11 mouse cellular contexts compared by ENCODE assay signal in genomic region chr11:59176921-59177320, GRCm38 (mm10). TPM values are rescaled to one million over a fixed set of nuclear protein-coding genes. Genes with fewer than 3 reads are reported as not detected.
DNase-seq lines count a peak whose midpoint lies in the region; ATAC-seq and TF ChIP-seq lines count a peak whose summit lies in the region.
"Had no signal": no experiment of that assay in that cellular context is flagged by ENCODE, and none has a peak within 500 bp of the region (broad histone marks: within the 10 kb centered on the region; RNA-seq: fewer than 3 reads in every experiment).

No protein-coding gene starts in this region.

- H3K4me2 ChIP-seq in liver, embryonic 13.5 days = no peak overlapping the region
- no peak overlapping the region for H3K4me2 ChIP-seq in liver, postnatal 0 days (ENCODE audit: low read depth, low read length)
- H3K4me2 ChIP-seq in embryonic facial prominence, embryonic 11.5 days (ENCODE audit: low read depth, low read length) = peak overlapping the region; percentile 7; the same call in 1 of the 2 replicates
- H3K4me2 ChIP-seq in limb, embryonic 14.5 days (replicated peaks; ENCODE audit: low read depth, low read length, severe bottlenecking) = peak overlapping the region; percentile 37; the same call in 1 of the 2 replicates

- no peak for TF ChIP-seq CTCF in liver, postnatal 0 days (IDR thresholded peaks at IDR 0.05; ENCODE audit: low read depth)

- no peak for TF ChIP-seq EP300 in liver, postnatal 0 days (IDR thresholded peaks at IDR 0.05; ENCODE audit: low read depth)

- H3K9ac ChIP-seq in liver, embryonic 13.5 days = no peak overlapping the region
- no peak overlapping the region for H3K9ac ChIP-seq in liver, postnatal 0 days (replicated peaks)
- no peak overlapping the region for H3K9ac ChIP-seq in embryonic facial prominence, embryonic 11.5 days (replicated peaks; ENCODE audit: low read length)
- H3K9ac ChIP-seq in limb, embryonic 14.5 days (ENCODE audit: low read depth, low read length, severe bottlenecking) = 0 out of 2 replicates have a peak overlapping the region, but pooled peaks have one; percentile 16

- peak overlapping the region; percentile 50 for H3K4me3 ChIP-seq in heart, embryonic 10.5 days
- H3K4me3 ChIP-seq in liver, embryonic 13.5 days (replicated peaks) = 0 out of 2 replicates have a peak overlapping the region, but pooled peaks have one; percentile 1
- H3K4me3 ChIP-seq in liver, postnatal 0 days (ENCODE audit: low read depth, low read length) = no peak overlapping the region
- H3K4me3 ChIP-seq in embryonic facial prominence, embryonic 11.5 days (ENCODE audit: low read depth, low read length) = no peak overlapping the region
- peak overlapping the region; percentile 28 for H3K4me3 ChIP-seq in limb, embryonic 14.5 days (replicated peaks; ENCODE audit: low read length)

- TF ChIP-seq POLR2A in limb, embryonic 14.5 days (IDR thresholded peaks at IDR 0.05; ENCODE audit: borderline replicate concordance, extremely low read depth, insufficient read depth, insufficient read length) = no peak

- intact Hi-C loops in heart, postnatal 10 days (cut with DNase I) = no loop called here
- intact Hi-C loops in left cerebral cortex, postnatal 25 days (cut with DNase I) = no loop called here

- 8% methylated on average over 34 of the region's 34 CpGs for WGBS in heart, embryonic 10.5 days
- WGBS in liver, embryonic 13.5 days (ENCODE audit: insufficient replicate concordance) = 10% methylated on average over 34 of the region's 34 CpGs
- WGBS in liver, postnatal 0 days (ENCODE audit: insufficient replicate concordance) = 11% methylated on average over 30 of the region's 34 CpGs
- WGBS in embryonic facial prominence, embryonic 11.5 days = 7% methylated on average over 29 of the region's 34 CpGs
- 13% methylated on average over 29 of the region's 34 CpGs for WGBS in limb, embryonic 14.5 days

- H3K4me1 ChIP-seq in heart, embryonic 10.5 days = peaks cover 26% of the 10 kb centered on the region
- peaks cover 13% of the 10 kb centered on the region; the same call in 1 of the 2 replicates for H3K4me1 ChIP-seq in liver, embryonic 13.5 days (replicated peaks)
- peaks cover 6% of the 10 kb centered on the region; the same call in 1 of the 2 replicates for H3K4me1 ChIP-seq in liver, postnatal 0 days (ENCODE audit: insufficient read depth)
- H3K4me1 ChIP-seq in embryonic facial prominence, embryonic 11.5 days (ENCODE audit: control insufficient read depth, insufficient read depth, low read length) = 0 out of 2 replicates have a peak, but pooled peaks cover 2% of the 10 kb centered on the region
- no peaks in the 10 kb centered on the region for H3K4me1 ChIP-seq in limb, embryonic 14.5 days (ENCODE audit: control insufficient read depth, insufficient read depth, low read length)

- peak overlapping the region; percentile 18; the same call in 1 of the 2 replicates for H3K27ac ChIP-seq in heart, embryonic 10.5 days
- no peak overlapping the region for H3K27ac ChIP-seq in liver, embryonic 13.5 days
- no peak overlapping the region for H3K27ac ChIP-seq in liver, postnatal 0 days (ENCODE audit: low read depth)
- no peak overlapping the region for H3K27ac ChIP-seq in embryonic facial prominence, embryonic 11.5 days (replicated peaks; ENCODE audit: low read depth, low read length)
- H3K27ac ChIP-seq in limb, embryonic 14.5 days (replicated peaks; ENCODE audit: low read depth, low read length) = no peak overlapping the region

- no peaks in the 10 kb centered on the region for H3K36me3 ChIP-seq in heart, embryonic 10.5 days
- H3K36me3 ChIP-seq in liver, embryonic 13.5 days = no peaks in the 10 kb centered on the region
- no peaks in the 10 kb centered on the region for H3K36me3 ChIP-seq in liver, postnatal 0 days (replicated peaks; ENCODE audit: insufficient read depth, low read length)
- no peaks in the 10 kb centered on the region for H3K36me3 ChIP-seq in embryonic facial prominence, embryonic 11.5 days (replicated peaks; ENCODE audit: control insufficient read depth, insufficient read depth, low read depth, low read length)
- no peaks in the 10 kb centered on the region for H3K36me3 ChIP-seq in limb, embryonic 14.5 days (ENCODE audit: control insufficient read depth, insufficient read depth, low read length)

- ATAC-seq in liver, embryonic 13.5 days (ENCODE audit: low read depth) = no peak
- ATAC-seq in liver, postnatal 0 days = no peak
- ATAC-seq in embryonic facial prominence, embryonic 11.5 days (replicated peaks; ENCODE audit: insufficient number of reproducible peaks, low FRiP score, low TSS enrichment, low read depth) = no peak
- ATAC-seq in limb, embryonic 14.5 days (ENCODE audit: low FRiP score, low read depth) = no peak
- ATAC-seq: inflammation-experienced regulatory T-cells, adult 6 months had no signal

- H3K27me3 ChIP-seq in heart, embryonic 10.5 days (ENCODE audit: insufficient read depth, poor library complexity, severe bottlenecking) = peaks cover 83% of the 10 kb centered on the region
- peaks cover 87% of the 10 kb centered on the region for H3K27me3 ChIP-seq in liver, embryonic 13.5 days
- H3K27me3 ChIP-seq in liver, postnatal 0 days (ENCODE audit: insufficient read depth, low read length) = peaks cover 46% of the 10 kb centered on the region
- peaks cover 43% of the 10 kb centered on the region for H3K27me3 ChIP-seq in embryonic facial prominence, embryonic 11.5 days (ENCODE audit: control insufficient read depth, insufficient read depth, low read length)
- H3K27me3 ChIP-seq in limb, embryonic 14.5 days (ENCODE audit: control insufficient read depth, insufficient read depth, low read length) = peaks cover 59% of the 10 kb centered on the region

- no peak for DNase-seq in heart, embryonic 10.5 days (ENCODE audit: low spot score)
- no peak for DNase-seq in heart, postnatal 10 days
- DNase-seq in liver, embryonic 13.5 days = no peak
- DNase-seq in liver, postnatal 0 days = no peak
- no peak for DNase-seq in embryonic facial prominence, embryonic 11.5 days (ENCODE audit: low spot score)
- no peak for DNase-seq in limb, embryonic 14.5 days (ENCODE audit: low spot score)
- no peak for DNase-seq in left cerebral cortex, postnatal 25 days (ENCODE audit: low spot score in 2 of 2)
- no peak for DNase-seq in embryo, embryonic 11 days
- DNase-seq: retina, postnatal 1 day had no signal

- no peaks in the 10 kb centered on the region for H3K9me3 ChIP-seq in heart, embryonic 10.5 days
- no peaks in the 10 kb centered on the region for H3K9me3 ChIP-seq in liver, embryonic 13.5 days (replicated peaks)
- H3K9me3 ChIP-seq in liver, postnatal 0 days (ENCODE audit: low read length) = no peaks in the 10 kb centered on the region
- H3K9me3 ChIP-seq in embryonic facial prominence, embryonic 11.5 days (replicated peaks; ENCODE audit: control insufficient read depth, low read length) = no peaks in the 10 kb centered on the region
- H3K9me3 ChIP-seq in limb, embryonic 14.5 days (ENCODE audit: control insufficient read depth, low read length) = no peaks in the 10 kb centered on the region

RNA-seq across cellular contexts. Expression of gene Gjc2, which starts 6.1 kb away (rescaled TPM):
- polyA plus RNA-seq in heart, embryonic 10.5 days (2016; fragmentation: Nextera tagmentation; extraction: Ambion mirVana) = not detected in 2 replicates
- 1 to 10 TPM; 1.7 to 1.8 TPM for total RNA-seq in heart, postnatal 10 days (2021)
- 0.05 and 0.07 TPM in 2 replicates for polyA plus RNA-seq in liver, embryonic 13.5 days (2015; fragmentation: Nextera tagmentation; extraction: Ambion mirVana)
- 0.29 and 0.37 TPM in 2 replicates for polyA plus RNA-seq in liver, postnatal 0 days (2015; fragmentation: Nextera tagmentation; extraction: Ambion mirVana)
- 0.15 TPM in 1 of 2 replicates, not detected in the other for polyA plus RNA-seq in embryonic facial prominence, embryonic 11.5 days (2014; fragmentation: Nextera tagmentation; extraction: Ambion mirVana)
- polyA plus RNA-seq in limb, embryonic 14.5 days (2012; rRNA removed) = 0.78 and 1.2 TPM in 2 replicates
- 0.36 and 0.70 TPM in 2 replicates for polyA plus RNA-seq in limb, embryonic 14.5 days (2014; fragmentation: Nextera tagmentation; extraction: Ambion mirVana)
- 10 to 100 TPM in 1 of 2 experiments, 1 to 10 TPM in 1; 9.8 to 12.2 TPM for total RNA-seq in left cerebral cortex, postnatal 25 days (2021)
- total RNA-seq: common myeloid progenitor, adult 5-6 weeks had no signal
- polyA plus RNA-seq: inflammation-experienced regulatory T-cells, adult 6 months had no signal

RNA-seq across cellular contexts. Expression of gene Iba57, which starts 13.4 kb away (rescaled TPM):
- polyA plus RNA-seq in heart, embryonic 10.5 days (2016; fragmentation: Nextera tagmentation; extraction: Ambion mirVana) = 7.8 and 9.2 TPM in 2 replicates
- total RNA-seq in heart, postnatal 10 days (2021) = 10 to 100 TPM; 14.6 to 16.8 TPM
- polyA plus RNA-seq in liver, embryonic 13.5 days (2015; fragmentation: Nextera tagmentation; extraction: Ambion mirVana) = 12.6 and 13.9 TPM in 2 replicates
- 6.3 and 7.1 TPM in 2 replicates for polyA plus RNA-seq in liver, postnatal 0 days (2015; fragmentation: Nextera tagmentation; extraction: Ambion mirVana)
- polyA plus RNA-seq in embryonic facial prominence, embryonic 11.5 days (2014; fragmentation: Nextera tagmentation; extraction: Ambion mirVana) = 1.5 and 2.6 TPM in 2 replicates
- polyA plus RNA-seq in limb, embryonic 14.5 days (2012; rRNA removed) = 4.0 TPM in 2 replicates
- 1.8 and 2.4 TPM in 2 replicates for polyA plus RNA-seq in limb, embryonic 14.5 days (2014; fragmentation: Nextera tagmentation; extraction: Ambion mirVana)
- 1 to 10 TPM; 7.1 to 8.8 TPM for total RNA-seq in left cerebral cortex, postnatal 25 days (2021)

RNA-seq across cellular contexts. Expression of gene Guk1, which starts 15.1 kb away (rescaled TPM):
- 127 and 152 TPM in 2 replicates for polyA plus RNA-seq in heart, embryonic 10.5 days (2016; fragmentation: Nextera tagmentation; extraction: Ambion mirVana)
- 10 to 100 TPM; 74.3 to 76.2 TPM for total RNA-seq in heart, postnatal 10 days (2021)
- 71.2 and 76.4 TPM in 2 replicates for polyA plus RNA-seq in liver, embryonic 13.5 days (2015; fragmentation: Nextera tagmentation; extraction: Ambion mirVana)
- 59.5 and 64.4 TPM in 2 replicates for polyA plus RNA-seq in liver, postnatal 0 days (2015; fragmentation: Nextera tagmentation; extraction: Ambion mirVana)
- polyA plus RNA-seq in embryonic facial prominence, embryonic 11.5 days (2014; fragmentation: Nextera tagmentation; extraction: Ambion mirVana) = 121 and 139 TPM in 2 replicates
- polyA plus RNA-seq in limb, embryonic 14.5 days (2012; rRNA removed) = 101 and 102 TPM in 2 replicates
- 126 and 129 TPM in 2 replicates for polyA plus RNA-seq in limb, embryonic 14.5 days (2014; fragmentation: Nextera tagmentation; extraction: Ambion mirVana)
- total RNA-seq in left cerebral cortex, postnatal 25 days (2021) = 100 to 1,000 TPM; 124 to 134 TPM

RNA-seq across cellular contexts. Expression of gene Mrpl55, which starts 25.4 kb away (rescaled TPM):
- 122 and 123 TPM in 2 replicates for polyA plus RNA-seq in heart, embryonic 10.5 days (2016; fragmentation: Nextera tagmentation; extraction: Ambion mirVana)
- total RNA-seq in heart, postnatal 10 days (2021) = 10 to 100 TPM; 86.9 to 88.0 TPM
- polyA plus RNA-seq in liver, embryonic 13.5 days (2015; fragmentation: Nextera tagmentation; extraction: Ambion mirVana) = 69.6 and 75.8 TPM in 2 replicates
- polyA plus RNA-seq in liver, postnatal 0 days (2015; fragmentation: Nextera tagmentation; extraction: Ambion mirVana) = 64.2 and 65.2 TPM in 2 replicates
- 89.8 and 95.2 TPM in 2 replicates for polyA plus RNA-seq in embryonic facial prominence, embryonic 11.5 days (2014; fragmentation: Nextera tagmentation; extraction: Ambion mirVana)
- polyA plus RNA-seq in limb, embryonic 14.5 days (2012; rRNA removed) = 38.8 and 51.1 TPM in 2 replicates
- 81.0 and 85.2 TPM in 2 replicates for polyA plus RNA-seq in limb, embryonic 14.5 days (2014; fragmentation: Nextera tagmentation; extraction: Ambion mirVana)
- 10 to 100 TPM; 35.4 to 38.6 TPM for total RNA-seq in left cerebral cortex, postnatal 25 days (2021)

RNA-seq across cellular contexts. Expression of gene 2310033P09Rik, which starts 31.2 kb away (rescaled TPM):
- 28.7 and 30.9 TPM in 2 replicates for polyA plus RNA-seq in heart, embryonic 10.5 days (2016; fragmentation: Nextera tagmentation; extraction: Ambion mirVana)
- 10 to 100 TPM in 1 of 2 experiments, 1 to 10 TPM in 1; 9.4 to 12.3 TPM for total RNA-seq in heart, postnatal 10 days (2021)
- polyA plus RNA-seq in liver, embryonic 13.5 days (2015; fragmentation: Nextera tagmentation; extraction: Ambion mirVana) = 26.2 and 26.8 TPM in 2 replicates
- polyA plus RNA-seq in liver, postnatal 0 days (2015; fragmentation: Nextera tagmentation; extraction: Ambion mirVana) = 14.8 and 16.2 TPM in 2 replicates
- 35.7 and 36.8 TPM in 2 replicates for polyA plus RNA-seq in embryonic facial prominence, embryonic 11.5 days (2014; fragmentation: Nextera tagmentation; extraction: Ambion mirVana)
- polyA plus RNA-seq in limb, embryonic 14.5 days (2012; rRNA removed) = 32.4 and 37.5 TPM in 2 replicates
- 28.9 and 30.0 TPM in 2 replicates for polyA plus RNA-seq in limb, embryonic 14.5 days (2014; fragmentation: Nextera tagmentation; extraction: Ambion mirVana)
- total RNA-seq in left cerebral cortex, postnatal 25 days (2021) = 10 to 100 TPM; 20.6 to 21.3 TPM

Comparison
In these comparisons a context has a peak if more than half of its experiments do, and no peak if none do; other contexts are left out.
1. H3K4me3 ChIP-seq: peak in heart, embryonic 10.5 days (single experiment), liver, embryonic 13.5 days (single experiment) and limb, embryonic 14.5 days (single experiment); none in liver, postnatal 0 days (single experiment) and embryonic facial prominence, embryonic 11.5 days (single experiment).
2. H3K4me2 ChIP-seq: peak in embryonic facial prominence, embryonic 11.5 days (single experiment) and limb, embryonic 14.5 days (single experiment); none in liver, embryonic 13.5 days (single experiment) and liver, postnatal 0 days (single experiment).